Mouse (Mus musculus) intestine, embryonic 16.5 days (tissue): ENCODE data around the gene Igf2bp1. TPM values are rescaled to one million over a fixed set of nuclear protein-coding genes. Genes with fewer than 3 reads are reported as not detected.

Experiments
- ATAC-seq: fragments of 200-750 bp; cut with Nextera tagmentation; 2 replicates; pipeline ENCODE4 v1.8.0; 2017; ENCODE audit warnings: moderate TSS enrichment, moderate library complexity
- H3K27ac ChIP-seq: fragments of 300-500 bp; sonication (generic); 2 replicates; pipeline ENCODE4 v1.5.1; 2014; ENCODE audit warnings: mild to moderate bottlenecking, low read length
- H3K27me3 ChIP-seq: fragments of 300-500 bp; sonication (generic); replicated peaks from 2 replicates; pipeline ENCODE4 v1.6.1; 2014; ENCODE audit warnings: low read length, control low read depth, mixed read lengths; ENCODE audit not compliant: control insufficient read depth, insufficient read depth
- H3K36me3 ChIP-seq: fragments of 300-500 bp; sonication (generic); 2 replicates; pipeline ENCODE4 v1.6.1; 2014; ENCODE audit warnings: low read length, control low read depth; ENCODE audit not compliant: control insufficient read depth, insufficient read depth
- H3K4me1 ChIP-seq: fragments of 300-500 bp; sonication (generic); 2 replicates; pipeline ENCODE4 v1.6.1; 2014; ENCODE audit warnings: low read length, control low read depth, mixed read lengths; ENCODE audit not compliant: control insufficient read depth, insufficient read depth
- H3K4me2 ChIP-seq: fragments of 300-500 bp; sonication (generic); 2 replicates; pipeline ENCODE4 v1.6.1; 2014; ENCODE audit warnings: low read depth, low read length, control low read depth
- H3K4me3 ChIP-seq: fragments of 300-500 bp; sonication (generic); 2 replicates; pipeline ENCODE4 v1.5.1; 2014; ENCODE audit warnings: mild to moderate bottlenecking, low read length
- H3K9ac ChIP-seq: fragments of 300-500 bp; sonication (generic); 2 replicates; pipeline ENCODE4 v1.6.1; 2014; ENCODE audit warnings: low read depth, low read length
- H3K9me3 ChIP-seq: fragments of 300-500 bp; sonication (generic); 2 replicates; pipeline ENCODE4 v1.6.1; 2016; ENCODE audit warnings: low read length, control low read depth; ENCODE audit not compliant: control insufficient read depth
- WGBS: fragments of 180-500 bp; shearing (Covaris S2); extraction: QIAGEN DNeasy Blood & Tissue Kit; methylation state at CpG from one replicate; pipeline ENCODE4 v1.1.7; 2014; 5-methylcytosine and 5-hydroxymethylcytosine counted together
- polyA plus RNA-seq: library from polyadenylated mRNA; unstranded; fragments of >200 nt; fragmentation: Nextera tagmentation; extraction: Ambion mirVana; gene quantifications from 2 replicates; pipeline ENCODE4 v1.2.1, GENCODE M21; 2015

Igf2bp1 gene
- polyA plus RNA-seq, 1 experiment from 2014 or later, result 41.0 TPM

- H3K4me1 ChIP-seq, result peaks cover 18% of the 10 kb centered on the region
- no peak overlapping the region for H3K4me2 ChIP-seq
- H3K36me3 ChIP-seq, result peaks cover 23% of the 10 kb centered on the region
- H3K9ac ChIP-seq, result no peak overlapping the region
- H3K4me3 ChIP-seq, result no peak overlapping the region
- H3K27me3 ChIP-seq, result no peaks in the 10 kb centered on the region
- no peak for ATAC-seq
- H3K27ac ChIP-seq, result no peak overlapping the region
- H3K9me3 ChIP-seq, result no peaks in the 10 kb centered on the region
- WGBS, result 86% methylated on average over 3 of the region's 3 CpGs
Measured at GRCm38 (mm10) chr11:95978487-95978886, 27.3 kb downstream of the Igf2bp1 start.

- Histone ChIP-seq H3K27me3 (no peaks in the 10 kb centered on the region), H3K27ac (no peak overlapping the region), H3K9me3 (no peaks in the 10 kb centered on the region), H3K36me3 (peaks cover 23% of the 10 kb centered on the region), H3K4me1 (no peaks in the 10 kb centered on the region), H3K4me2 (no peak overlapping the region), H3K4me3 (no peak overlapping the region), H3K9ac (no peak overlapping the region)
- 93% methylated on average over 2 of the region's 2 CpGs for WGBS
- peak; percentile 12; the same call in 1 of the 2 replicates for ATAC-seq
Measured at GRCm38 (mm10) chr11:95976290-95976689, 29.4 kb downstream of the Igf2bp1 start.

GRCm38 (mm10) chr11:95975694-95976093 lies 30.0 kb downstream of the Igf2bp1 start:
- Histone ChIP-seq H3K9ac (no peak overlapping the region), H3K27me3 (no peaks in the 10 kb centered on the region), H3K36me3 (peaks cover 24% of the 10 kb centered on the region), H3K27ac (no peak overlapping the region), H3K9me3 (no peaks in the 10 kb centered on the region), H3K4me2 (no peak overlapping the region), H3K4me1 (no peaks in the 10 kb centered on the region), H3K4me3 (no peak overlapping the region)
- ATAC-seq, result no peak
- WGBS, result 91% methylated on average over 5 of the region's 5 CpGs

GRCm38 (mm10) chr11:95973187-95973586 lies 32.6 kb downstream of the Igf2bp1 start:
- WGBS, result 70% methylated on average over 6 of the region's 6 CpGs
- H3K27me3 ChIP-seq, result no peaks in the 10 kb centered on the region
- no peak for ATAC-seq
- H3K27ac ChIP-seq, result no peak overlapping the region
- no peak overlapping the region for H3K4me3 ChIP-seq
- H3K36me3 ChIP-seq, result peaks cover 36% of the 10 kb centered on the region
- H3K9me3 ChIP-seq, result no peaks in the 10 kb centered on the region
- no peaks in the 10 kb centered on the region for H3K4me1 ChIP-seq
- no peak overlapping the region for H3K4me2 ChIP-seq
- H3K9ac ChIP-seq, result no peak overlapping the region

GRCm38 (mm10) chr11:95963304-95963703 lies 42.4 kb downstream of the Igf2bp1 start:
- Histone ChIP-seq H3K4me3 (no peak overlapping the region), H3K9ac (no peak overlapping the region), H3K36me3 (peaks cover 17% of the 10 kb centered on the region), H3K27me3 (no peaks in the 10 kb centered on the region), H3K4me1 (no peaks in the 10 kb centered on the region), H3K4me2 (no peak overlapping the region), H3K27ac (no peak overlapping the region), H3K9me3 (no peaks in the 10 kb centered on the region)
- ATAC-seq, result no peak
- WGBS, result 63% methylated on average over 7 of the region's 7 CpGs

- 68% methylated on average over 6 of the region's 6 CpGs for WGBS
- no peak overlapping the region for H3K4me2 ChIP-seq
- H3K27ac ChIP-seq, result no peak overlapping the region
- no peak for ATAC-seq
- no peaks in the 10 kb centered on the region for H3K4me1 ChIP-seq
- H3K9me3 ChIP-seq, result no peaks in the 10 kb centered on the region
- H3K9ac ChIP-seq, result no peak overlapping the region
- H3K36me3 ChIP-seq, result no peaks in the 10 kb centered on the region
- no peaks in the 10 kb centered on the region for H3K27me3 ChIP-seq
- no peak overlapping the region for H3K4me3 ChIP-seq
Measured at GRCm38 (mm10) chr11:95959152-95959551, 46.6 kb downstream of the Igf2bp1 start.

GRCm38 (mm10) chr11:95958251-95958650 lies 47.5 kb downstream of the Igf2bp1 start:
- Histone ChIP-seq H3K36me3 (no peaks in the 10 kb centered on the region), H3K4me1 (no peaks in the 10 kb centered on the region), H3K4me3 (no peak overlapping the region), H3K4me2 (no peak overlapping the region), H3K27ac (no peak overlapping the region), H3K27me3 (no peaks in the 10 kb centered on the region), H3K9ac (no peak overlapping the region), H3K9me3 (no peaks in the 10 kb centered on the region)
- ATAC-seq, result no peak
- WGBS, result 72% methylated on average over 9 of the region's 9 CpGs

GRCm38 (mm10) chr11:95957407-95957806 lies 48.3 kb downstream of the Igf2bp1 start:
- no peaks in the 10 kb centered on the region for H3K9me3 ChIP-seq
- 69% methylated on average over 7 of the region's 7 CpGs for WGBS
- no peaks in the 10 kb centered on the region for H3K36me3 ChIP-seq
- H3K4me3 ChIP-seq, result no peak overlapping the region
- no peak overlapping the region for H3K27ac ChIP-seq
- ATAC-seq, result no peak
- H3K9ac ChIP-seq, result no peak overlapping the region
- H3K4me2 ChIP-seq, result 0 out of 2 replicates have a peak overlapping the region, but pooled peaks have one; percentile 1
- no peaks in the 10 kb centered on the region for H3K27me3 ChIP-seq
- H3K4me1 ChIP-seq, result no peaks in the 10 kb centered on the region

- no peaks in the 10 kb centered on the region for H3K36me3 ChIP-seq
- H3K9me3 ChIP-seq, result no peaks in the 10 kb centered on the region
- no peak overlapping the region for H3K4me2 ChIP-seq
- 85% methylated on average over 5 of the region's 5 CpGs for WGBS
- no peak overlapping the region for H3K4me3 ChIP-seq
- no peak overlapping the region for H3K27ac ChIP-seq
- no peak for ATAC-seq
- no peaks in the 10 kb centered on the region for H3K4me1 ChIP-seq
- H3K27me3 ChIP-seq, result no peaks in the 10 kb centered on the region
- H3K9ac ChIP-seq, result no peak overlapping the region
Measured at GRCm38 (mm10) chr11:95953313-95953712, 52.4 kb downstream of the Igf2bp1 start.

- Histone ChIP-seq H3K4me3 (no peak overlapping the region), H3K4me1 (no peaks in the 10 kb centered on the region), H3K9ac (no peak overlapping the region), H3K4me2 (no peak overlapping the region), H3K27me3 (no peaks in the 10 kb centered on the region), H3K36me3 (no peaks in the 10 kb centered on the region), H3K27ac (no peak overlapping the region), H3K9me3 (no peaks in the 10 kb centered on the region)
- WGBS, result 70% methylated on average over 13 of the region's 13 CpGs
- no peak for ATAC-seq
Measured at GRCm38 (mm10) chr11:95945838-95946472, 59.8 kb downstream of the Igf2bp1 start.
